Mouse (Mus musculus) ovary, postnatal 14 days (tissue): ENCODE measurements around the gene Cilp2.

Experiments
- DNase-seq: peaks from one replicate; pipeline ENCODE4 v3.0.0; 2022; ENCODE audit warnings: low spot score

The Cilp2 gene

GRCm38 (mm10) chr8:69874155-69874554, 13.3 kb downstream of the Cilp2 start:
- DNase-seq: peak; percentile 62

DNA sequence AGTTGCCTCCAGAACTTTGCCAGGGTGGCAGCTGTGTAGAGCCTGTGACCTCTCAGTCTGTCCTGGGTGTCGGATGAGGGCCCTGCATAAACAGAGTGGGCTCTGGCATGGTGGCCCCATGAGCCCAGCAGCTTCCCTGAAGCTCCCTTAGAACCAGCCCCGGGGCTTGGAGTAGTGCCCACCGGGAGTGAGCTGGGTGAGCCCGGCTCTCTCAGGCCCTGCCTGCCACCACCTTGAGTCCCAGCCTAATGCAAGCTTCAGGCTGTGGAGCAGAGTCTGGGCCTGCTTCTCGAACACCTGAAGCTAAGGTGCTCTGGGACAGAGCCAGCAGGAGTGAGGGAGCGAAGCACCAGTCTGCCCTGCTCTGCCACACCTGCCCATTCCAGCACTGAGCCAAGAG, 16.6 kb downstream of the Cilp2 start:
- no peak for DNase-seq

DNA sequence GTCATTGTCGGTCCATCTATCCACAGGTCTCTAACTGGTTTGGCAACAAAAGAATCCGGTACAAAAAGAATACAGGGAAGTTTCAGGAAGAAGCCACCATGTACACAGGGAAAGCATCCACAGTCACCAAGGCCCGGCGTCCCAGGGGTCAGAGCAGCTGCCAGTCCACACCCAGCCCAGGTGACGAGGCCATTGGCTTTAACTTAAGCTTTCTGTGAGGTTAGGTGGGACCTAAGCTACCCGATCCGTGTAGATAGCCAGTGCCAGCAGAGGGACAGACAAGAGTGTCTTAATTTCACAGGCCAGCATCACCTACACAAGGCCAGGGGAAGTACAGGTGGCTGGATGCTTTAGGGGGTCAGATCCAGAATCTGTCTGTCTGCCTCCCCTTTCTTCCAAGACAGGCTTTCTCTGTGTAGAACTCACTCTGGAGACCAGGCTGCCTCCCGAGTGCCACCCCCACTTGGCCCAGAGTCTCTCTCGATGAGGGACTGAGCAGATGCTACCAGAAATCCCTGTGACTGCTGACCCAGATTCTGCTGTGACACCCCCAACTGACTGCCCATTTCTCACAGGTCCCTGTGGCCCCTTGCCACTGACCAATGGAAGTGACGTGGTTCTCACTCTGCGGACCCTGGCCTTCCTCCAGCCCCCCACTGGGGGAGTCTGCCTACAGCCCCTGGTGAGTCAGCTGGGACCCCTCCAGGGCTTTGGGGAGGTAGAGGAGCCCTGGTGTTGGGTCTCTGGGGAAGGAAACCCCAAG, 17.3 kb downstream of the Cilp2 start:
- no peak for DNase-seq

GRCm38 (mm10) chr8:69867696-69868326, 19.7 kb downstream of the Cilp2 start:
- no peak for DNase-seq

DNA sequence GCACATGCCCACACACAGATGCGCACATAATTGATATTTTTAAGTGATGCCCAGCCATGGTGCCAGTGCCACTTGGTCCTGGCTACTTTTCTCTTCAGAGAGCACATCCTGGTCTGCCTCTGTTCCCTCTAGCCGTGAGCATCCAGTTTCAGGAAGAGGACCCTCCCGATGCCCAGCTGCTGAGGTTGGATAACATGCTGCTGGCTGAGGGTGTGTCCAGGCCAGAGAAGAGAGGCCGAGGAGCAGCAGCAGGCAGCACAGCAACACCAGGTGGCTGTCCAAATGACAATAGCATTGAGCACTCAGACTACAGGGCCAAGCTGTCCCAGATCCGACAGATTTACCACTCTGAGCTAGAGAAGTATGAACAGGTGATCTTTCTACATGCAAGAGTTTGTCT, 23.3 kb downstream of the Cilp2 start:
- no peak for DNase-seq

- DNase-seq: no peak
These were observed 24.0 kb downstream of the Cilp2 start for GRCm38 (mm10) chr8:69863387-69864020.

DNA sequence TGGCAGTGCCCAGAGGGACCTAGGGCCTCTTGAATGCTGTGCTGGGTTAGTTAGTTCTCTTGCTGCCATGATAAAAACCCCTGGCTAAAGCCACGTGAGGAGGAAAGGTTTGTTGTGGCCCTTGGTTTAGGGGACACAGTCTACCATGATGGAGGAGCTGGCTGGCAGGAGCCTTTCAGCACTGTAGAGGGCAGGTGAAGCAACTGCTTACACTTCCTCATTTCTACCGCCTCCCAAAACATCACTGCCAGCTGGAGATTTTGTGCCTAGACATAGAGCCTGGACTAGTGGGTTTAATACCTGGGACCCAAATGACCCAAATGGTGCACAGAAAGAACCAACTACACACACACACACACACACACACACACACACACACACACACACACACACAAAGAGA, 26.2 kb downstream of the Cilp2 start:
- no peak for DNase-seq

DNA sequence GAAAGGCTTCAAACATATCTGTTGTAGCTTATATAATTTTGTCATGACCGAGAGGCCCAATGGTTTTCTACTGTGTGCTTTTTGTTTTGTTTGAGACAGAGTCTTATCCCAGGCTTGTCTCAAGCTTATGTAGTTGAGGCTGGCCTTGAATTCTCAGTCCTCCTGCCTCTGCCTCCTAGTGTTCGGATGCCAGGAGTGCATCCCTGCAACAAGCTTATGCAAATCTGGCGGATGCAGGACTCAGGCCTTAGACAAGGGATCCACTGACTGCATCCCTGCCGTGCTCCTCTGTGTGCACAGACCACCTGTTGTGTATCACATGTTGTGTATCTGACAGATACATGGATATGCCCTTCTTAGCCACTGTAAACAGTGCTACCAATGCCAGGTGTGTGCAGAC, 26.7 kb downstream of the Cilp2 start:
- DNase-seq: no peak

GRCm38 (mm10) chr8:69853869-69854268, 33.6 kb downstream of the Cilp2 start:
- DNase-seq: no peak

GRCm38 (mm10) chr8:69850926-69851506, 36.5 kb downstream of the Cilp2 start:
- DNase-seq: no peak

DNA sequence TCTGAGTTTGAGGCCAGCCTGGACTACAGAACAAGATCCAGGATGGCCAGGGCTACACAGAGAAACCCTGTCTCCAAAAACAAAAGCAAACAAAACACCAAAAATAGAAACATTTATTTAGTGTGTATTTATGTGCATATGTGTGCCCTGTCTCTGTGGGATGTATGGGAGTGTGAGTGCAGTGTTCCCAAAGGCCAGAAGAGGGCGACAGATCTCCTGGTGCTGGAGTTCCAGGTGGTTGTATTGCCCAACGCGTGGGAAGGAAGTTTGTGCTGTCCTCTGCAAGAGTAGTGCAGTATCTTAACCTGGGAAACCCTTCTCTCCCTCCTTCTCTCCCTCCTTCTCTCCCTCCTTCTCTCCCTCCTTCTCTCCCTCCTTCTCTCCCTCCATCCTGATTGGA, 37.6 kb downstream of the Cilp2 start:
- no peak for DNase-seq

DNA sequence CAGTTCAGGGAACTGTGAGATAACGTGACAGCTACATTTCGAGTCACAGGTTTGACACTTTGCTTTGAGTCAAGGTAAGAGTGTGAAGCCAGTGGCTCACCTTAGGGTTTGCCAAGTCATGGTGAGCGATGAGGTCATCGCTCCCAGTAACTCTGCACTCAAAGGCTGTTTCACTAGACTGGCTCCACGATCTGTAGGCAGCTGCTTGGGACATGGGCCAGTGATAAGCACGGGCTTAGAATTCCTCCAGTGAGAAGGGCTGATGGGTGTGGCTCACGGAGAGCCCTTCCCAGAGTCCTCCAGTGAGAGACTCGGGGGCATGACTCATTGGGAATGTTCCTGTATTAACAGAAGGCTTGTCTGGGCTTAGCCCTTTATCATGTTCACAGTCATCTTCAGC, 38.5 kb downstream of the Cilp2 start:
- DNase-seq: no peak

DNA sequence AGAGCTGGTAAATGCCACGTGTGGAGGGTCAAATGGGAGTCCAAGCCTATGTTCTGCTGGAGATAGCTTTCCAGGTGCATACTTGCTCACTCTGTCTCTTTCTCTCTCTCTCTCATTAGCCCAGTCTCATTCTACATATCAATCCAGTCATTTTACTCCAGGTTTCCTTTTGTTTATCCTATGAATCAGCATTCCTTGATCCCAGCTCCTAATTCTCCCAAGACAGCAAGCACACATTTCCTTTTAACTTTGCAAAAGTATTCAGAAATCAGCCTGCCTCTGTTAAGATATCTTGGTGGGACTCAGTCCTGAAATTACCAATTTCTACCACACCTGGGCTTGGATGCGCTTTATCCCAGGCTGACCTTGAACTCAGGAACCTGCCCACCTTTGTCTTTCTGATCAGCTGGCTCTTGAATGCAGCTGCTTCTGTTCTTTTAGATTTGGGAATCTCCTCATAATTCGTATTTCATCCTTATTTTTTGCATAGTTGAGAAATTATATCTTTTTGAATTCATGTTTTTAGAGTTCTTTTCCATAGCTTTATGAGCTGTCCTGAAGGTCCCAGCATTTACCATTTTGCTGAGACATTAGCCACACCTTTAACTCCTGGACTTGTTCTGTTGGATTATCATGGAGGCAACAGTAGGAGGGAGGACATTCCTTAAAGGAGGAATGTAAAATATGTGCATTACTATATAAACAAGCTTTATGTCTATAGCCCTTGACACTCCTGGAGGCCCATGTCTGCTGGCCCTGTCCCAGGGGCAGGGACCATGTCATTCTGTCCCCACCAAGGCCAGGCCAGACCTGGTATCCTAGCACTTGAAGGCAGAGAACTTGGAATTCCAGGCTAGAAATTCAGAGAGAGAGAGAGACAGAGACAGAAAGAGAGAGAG, 40.1 kb downstream of the Cilp2 start:
- no peak for DNase-seq

GRCm38 (mm10) chr8:69837057-69837682, 50.3 kb downstream of the Cilp2 start:
- DNase-seq: no peak

GRCm38 (mm10) chr8:69832298-69832853, 55.1 kb downstream of the Cilp2 start, which contains the start of gene Pbx4:
Gene Pbx4, plus strand, starts transcription at chr8:69832491.
- peak; percentile 66 for DNase-seq
